Mouse (Mus musculus) hindbrain, embryonic 15.5 days (tissue): ENCODE measurements around the gene C530008M17Rik. TPM values are rescaled to one million over a fixed set of nuclear protein-coding genes. Genes with fewer than 3 reads are reported as not detected.

Experiments used
- ATAC-seq: fragments of 200-750 bp; cut with Nextera tagmentation; 2 replicates; pipeline ENCODE4 v1.8.0; 2017; ENCODE audit warnings: low read depth, moderate number of reproducible peaks, moderate TSS enrichment; ENCODE audit not compliant: low FRiP score
- H3K27ac ChIP-seq: fragments of 300-500 bp; sonication (generic); replicated peaks from 2 replicates; pipeline ENCODE4 v1.5.1; 2015; ENCODE audit warnings: mild to moderate bottlenecking, inconsistent platforms
- H3K27me3 ChIP-seq: fragments of 300-500 bp; sonication (generic); 2 replicates; pipeline ENCODE4 v1.6.1; 2015; ENCODE audit warnings: control low read depth, inconsistent platforms
- H3K36me3 ChIP-seq: fragments of 300-500 bp; sonication (generic); 2 replicates; pipeline ENCODE4 v1.6.1; 2015; ENCODE audit warnings: control low read depth, inconsistent platforms
- H3K4me1 ChIP-seq: fragments of 300-500 bp; sonication (generic); replicated peaks from 2 replicates; pipeline ENCODE4 v1.6.1; 2015; ENCODE audit warnings: control low read depth, inconsistent platforms
- H3K4me2 ChIP-seq: fragments of 300-500 bp; sonication (generic); 2 replicates; pipeline ENCODE4 v1.6.1; 2015; ENCODE audit warnings: moderate library complexity, mild to moderate bottlenecking, inconsistent platforms
- H3K4me3 ChIP-seq: fragments of 300-500 bp; sonication (generic); 2 replicates; pipeline ENCODE4 v1.5.1; 2015; ENCODE audit warnings: mild to moderate bottlenecking, inconsistent platforms
- H3K9ac ChIP-seq: fragments of 300-500 bp; sonication (generic); 2 replicates; pipeline ENCODE4 v1.6.1; 2015; ENCODE audit warnings: inconsistent platforms
- H3K9me3 ChIP-seq: fragments of 300-500 bp; sonication (generic); 2 replicates; pipeline ENCODE4 v1.6.1; 2016; ENCODE audit warnings: control low read depth, inconsistent platforms
- WGBS: fragments of 180-500 bp; shearing (Covaris S2); methylation state at CpG from one replicate; pipeline ENCODE4 v1.1.7; 2015; 5-methylcytosine and 5-hydroxymethylcytosine counted together
- polyA plus RNA-seq: library from polyadenylated mRNA; unstranded; fragments of >200 nt; fragmentation: Nextera tagmentation; extraction: Ambion mirVana; gene quantifications from 2 replicates; pipeline ENCODE4 v1.2.1, GENCODE M21; 2015

The C530008M17Rik gene
- polyA plus RNA-seq, 1 experiment from 2014 or later = 68.1 TPM

DNA sequence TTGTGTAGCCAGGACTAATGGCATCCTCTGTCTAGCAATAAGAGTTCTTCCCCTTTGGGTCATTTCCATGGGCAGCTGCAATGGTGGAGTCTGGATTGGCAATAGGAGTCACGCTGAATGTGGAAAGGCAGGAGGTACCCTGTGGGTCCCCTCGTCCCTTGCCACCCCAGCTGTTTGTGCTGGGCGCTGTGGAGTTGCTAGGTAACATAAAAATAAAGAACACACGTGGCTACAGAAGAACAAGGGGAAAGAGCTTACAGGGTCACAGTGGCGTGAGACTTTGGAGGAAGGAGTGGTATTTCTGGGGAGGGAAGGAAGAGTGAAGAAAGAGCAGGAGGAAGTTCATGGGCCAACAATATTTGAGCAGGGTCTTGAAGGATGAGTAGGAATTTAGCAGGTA, 11.8 kb downstream of the C530008M17Rik start:
- no peak for ATAC-seq
- Histone ChIP-seq H3K4me3 (no peak overlapping the region), H3K9me3 (no peaks in the 10 kb centered on the region), H3K36me3 (no peaks in the 10 kb centered on the region), H3K27ac (no peak overlapping the region), H3K4me2 (no peak overlapping the region), H3K27me3 (no peaks in the 10 kb centered on the region), H3K4me1 (peaks cover 35% of the 10 kb centered on the region), H3K9ac (no peak overlapping the region)
- whole genome bisulfite sequencing = 34% methylated on average over 5 of the region's 5 CpGs

- Histone ChIP-seq H3K27ac (no peak overlapping the region), H3K4me1 (peaks cover 34% of the 10 kb centered on the region)
- ATAC-seq = no peak
Observed at GRCm38 (mm10) chr5:76668547-76668946, 12.2 kb downstream of the C530008M17Rik start.

GRCm38 (mm10) chr5:76670183-76670582, 13.9 kb downstream of the C530008M17Rik start:
- no peak for ATAC-seq
- Histone ChIP-seq H3K27me3 (no peaks in the 10 kb centered on the region), H3K4me1 (peaks cover 28% of the 10 kb centered on the region), H3K4me3 (no peak overlapping the region), H3K9ac (no peak overlapping the region), H3K4me2 (no peak overlapping the region), H3K9me3 (no peaks in the 10 kb centered on the region), H3K36me3 (no peaks in the 10 kb centered on the region), H3K27ac (no peak overlapping the region)
- 95% methylated on average over 10 of the region's 10 CpGs for WGBS

More at GRCm38 (mm10) chr5:76668547-76668946, 12.2 kb downstream of the C530008M17Rik start:
- H3K27me3 ChIP-seq = no peaks in the 10 kb centered on the region
- no peak overlapping the region for H3K9ac ChIP-seq
- no peak overlapping the region for H3K4me3 ChIP-seq
- no peaks in the 10 kb centered on the region for H3K36me3 ChIP-seq
- H3K4me2 ChIP-seq = no peak overlapping the region
- 71% methylated on average over 5 of the region's 5 CpGs for WGBS
- no peaks in the 10 kb centered on the region for H3K9me3 ChIP-seq

- H3K27me3 ChIP-seq = no peaks in the 10 kb centered on the region
- no peaks in the 10 kb centered on the region for H3K9me3 ChIP-seq
- H3K27ac ChIP-seq = no peak overlapping the region
- no peak overlapping the region for H3K4me3 ChIP-seq
- H3K4me1 ChIP-seq = no peaks in the 10 kb centered on the region
- no peaks in the 10 kb centered on the region for H3K36me3 ChIP-seq
- H3K4me2 ChIP-seq = no peak overlapping the region
- H3K9ac ChIP-seq = no peak overlapping the region
- ATAC-seq = no peak
- WGBS = 95% methylated on average over 5 of the region's 5 CpGs
Observed at GRCm38 (mm10) chr5:76674022-76674653, 17.8 kb downstream of the C530008M17Rik start.

GRCm38 (mm10) chr5:76675369-76675768, 19.1 kb downstream of the C530008M17Rik start:
- ATAC-seq = no peak
- Histone ChIP-seq H3K27ac (no peak overlapping the region), H3K4me1 (no peaks in the 10 kb centered on the region), H3K4me3 (no peak overlapping the region), H3K9ac (no peak overlapping the region), H3K27me3 (no peaks in the 10 kb centered on the region), H3K4me2 (no peak overlapping the region), H3K9me3 (no peaks in the 10 kb centered on the region), H3K36me3 (no peaks in the 10 kb centered on the region)
- WGBS = 82% methylated on average over 4 of the region's 4 CpGs

DNA sequence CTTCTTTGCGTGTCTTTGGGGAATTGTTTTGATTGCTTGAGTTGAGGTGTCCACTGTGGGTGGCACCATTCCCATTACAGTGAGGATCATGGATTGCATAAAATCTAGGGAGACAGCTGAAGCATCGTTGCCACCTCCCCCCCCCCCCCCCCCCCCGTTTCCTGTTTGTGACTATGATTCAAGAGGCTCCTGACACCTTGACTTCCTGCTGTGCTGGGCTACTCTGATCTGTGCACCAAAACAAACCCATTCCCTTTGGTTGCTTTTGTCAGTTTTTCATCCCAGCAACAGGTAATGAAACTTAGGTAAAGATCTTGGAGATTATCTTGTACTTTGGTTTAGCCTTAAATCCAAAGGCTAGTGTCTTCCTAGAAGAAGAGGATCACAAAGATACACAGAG, 24.6 kb downstream of the C530008M17Rik start:
- no peak for ATAC-seq
- Histone ChIP-seq H3K4me1 (peaks cover 25% of the 10 kb centered on the region), H3K9me3 (no peaks in the 10 kb centered on the region), H3K4me3 (no peak overlapping the region), H3K27me3 (no peaks in the 10 kb centered on the region), H3K9ac (no peak overlapping the region), H3K36me3 (no peaks in the 10 kb centered on the region), H3K27ac (no peak overlapping the region), H3K4me2 (no peak overlapping the region)
- WGBS = 81% methylated on average over 3 of the region's 3 CpGs

DNA sequence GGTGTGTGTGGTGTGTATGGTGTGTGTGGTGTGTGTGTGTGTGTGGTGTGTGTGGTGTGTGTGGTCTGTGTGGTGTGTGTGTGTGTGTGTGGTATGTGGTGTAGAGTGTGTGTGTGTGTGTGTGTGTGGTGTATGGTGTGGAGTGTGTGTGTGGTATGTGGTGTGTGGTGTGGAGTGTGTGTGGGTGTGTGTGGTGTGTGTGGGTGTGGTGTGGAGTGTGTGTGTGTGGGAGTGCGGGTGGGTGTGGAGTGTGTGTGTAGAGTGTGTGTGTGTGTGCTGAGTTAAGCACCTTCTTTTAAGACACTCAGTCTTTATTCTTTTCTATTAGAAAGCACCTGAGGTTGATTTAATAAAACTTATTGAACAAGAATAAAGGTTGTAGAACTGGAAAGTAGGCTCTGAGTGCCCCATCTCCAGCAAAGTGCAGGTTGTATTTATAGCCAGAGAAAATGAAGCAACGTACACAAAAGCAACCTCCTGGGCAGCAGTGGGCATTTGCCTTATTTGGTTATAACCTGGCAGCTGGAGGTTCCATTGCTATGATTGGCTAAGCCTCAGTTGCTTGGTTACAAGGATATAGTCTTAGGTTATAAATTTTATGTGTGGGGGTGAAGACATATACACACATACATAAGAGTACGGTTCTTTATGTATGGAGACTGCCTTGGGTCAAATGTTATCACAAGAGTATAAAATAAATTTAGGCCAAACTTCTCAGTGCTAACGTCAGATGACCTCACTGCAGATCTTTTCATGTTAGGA, 25.8 kb downstream of the C530008M17Rik start:
- H3K9ac ChIP-seq = no peak overlapping the region
- 60% methylated on average over 4 of the region's 4 CpGs for WGBS
- peak; percentile 42; the same call in 1 of the 2 replicates for ATAC-seq
- H3K27ac ChIP-seq = no peak overlapping the region
- H3K4me3 ChIP-seq = no peak overlapping the region
- H3K4me1 ChIP-seq = peaks cover 25% of the 10 kb centered on the region
- no peak overlapping the region for H3K4me2 ChIP-seq
- no peaks in the 10 kb centered on the region for H3K27me3 ChIP-seq
- no peaks in the 10 kb centered on the region for H3K36me3 ChIP-seq
- H3K9me3 ChIP-seq = no peaks in the 10 kb centered on the region

GRCm38 (mm10) chr5:76683455-76683854, 27.1 kb downstream of the C530008M17Rik start:
- Histone ChIP-seq H3K27me3 (no peaks in the 10 kb centered on the region), H3K4me2 (no peak overlapping the region), H3K9ac (no peak overlapping the region), H3K27ac (peak overlapping the region; percentile 57), H3K9me3 (no peaks in the 10 kb centered on the region), H3K36me3 (no peaks in the 10 kb centered on the region), H3K4me3 (no peak overlapping the region), H3K4me1 (peaks cover 27% of the 10 kb centered on the region)
- no peak for ATAC-seq
- WGBS = 38% methylated on average over 5 of the region's 5 CpGs

GRCm38 (mm10) chr5:76684658-76685605, 28.6 kb downstream of the C530008M17Rik start:
- WGBS = 91% methylated on average over 15 of the region's 15 CpGs
- H3K4me2 ChIP-seq = no peak overlapping the region
- H3K9me3 ChIP-seq = no peaks in the 10 kb centered on the region
- H3K27ac ChIP-seq = no peak overlapping the region
- H3K9ac ChIP-seq = no peak overlapping the region
- no peak overlapping the region for H3K4me3 ChIP-seq
- peaks cover 29% of the 10 kb centered on the region for H3K4me1 ChIP-seq
- ATAC-seq = no peak
- no peaks in the 10 kb centered on the region for H3K27me3 ChIP-seq
- no peaks in the 10 kb centered on the region for H3K36me3 ChIP-seq

DNA sequence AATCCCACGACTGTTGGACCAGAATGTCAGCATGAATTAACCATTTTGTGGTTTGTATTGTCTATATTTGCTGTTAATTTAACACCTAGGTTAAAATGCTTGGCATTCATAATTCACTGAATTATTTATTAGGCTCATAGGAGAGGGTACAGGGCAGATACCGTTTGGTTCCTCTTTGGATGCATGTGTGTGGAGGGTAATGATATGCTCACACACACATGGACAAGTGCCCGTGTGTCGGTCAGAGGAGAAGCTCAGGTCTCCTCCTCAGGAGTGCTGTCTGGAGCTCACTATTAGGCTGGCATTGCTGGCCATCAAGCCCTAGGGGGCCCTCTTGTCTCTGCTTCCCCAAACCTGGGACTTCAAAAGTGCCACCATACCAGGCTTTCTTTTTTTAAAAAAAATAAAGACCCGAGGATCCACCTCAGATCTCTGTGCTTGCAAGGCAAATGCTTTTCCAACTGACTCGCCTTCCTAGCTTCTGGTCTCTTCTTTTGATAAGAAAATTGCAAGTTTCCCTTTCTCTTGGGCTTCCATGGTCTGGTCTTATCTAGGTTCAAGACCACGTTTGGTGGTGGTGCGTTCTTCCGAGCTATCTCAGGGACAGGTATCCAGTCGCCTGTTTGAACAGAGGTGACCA, 31.8 kb downstream of the C530008M17Rik start:
- 86% methylated on average over 10 of the region's 10 CpGs for WGBS

GRCm38 (mm10) chr5:76688643-76689042, 32.3 kb downstream of the C530008M17Rik start:
- no peak for ATAC-seq
- Histone ChIP-seq H3K4me3 (no peak overlapping the region), H3K4me2 (no peak overlapping the region), H3K9me3 (no peaks in the 10 kb centered on the region), H3K4me1 (peaks cover 29% of the 10 kb centered on the region), H3K9ac (no peak overlapping the region), H3K27ac (no peak overlapping the region), H3K27me3 (no peaks in the 10 kb centered on the region), H3K36me3 (no peaks in the 10 kb centered on the region)
- 71% methylated on average over 6 of the region's 6 CpGs for WGBS

More for the DNA sequence above, 31.8 kb downstream of the C530008M17Rik start:
- ATAC-seq = no peak
- no peaks in the 10 kb centered on the region for H3K27me3 ChIP-seq
- H3K4me3 ChIP-seq = no peak overlapping the region
- H3K36me3 ChIP-seq = no peaks in the 10 kb centered on the region
- no peak overlapping the region for H3K4me2 ChIP-seq
- no peak overlapping the region for H3K27ac ChIP-seq
- peaks cover 35% of the 10 kb centered on the region for H3K4me1 ChIP-seq
- H3K9ac ChIP-seq = no peak overlapping the region
- H3K9me3 ChIP-seq = no peaks in the 10 kb centered on the region
